Mouse (Mus musculus) forebrain, embryonic 16.5 days (tissue): ENCODE data around the gene Gm37240. TPM values are rescaled to one million over a fixed set of nuclear protein-coding genes. Genes with fewer than 3 reads are reported as not detected.

Experiments used
- ATAC-seq: fragments of 200-750 bp; cut with Nextera tagmentation; 2 replicates; pipeline ENCODE4 v1.8.0; 2017; ENCODE audit warnings: mild to moderate bottlenecking, moderate library complexity
- H3K27ac ChIP-seq: fragments of 300-500 bp; sonication (generic); 2 replicates; pipeline ENCODE4 v1.5.1; 2014; ENCODE audit warnings: low read length, control low read depth
- H3K27me3 ChIP-seq: fragments of 300-500 bp; sonication (generic); replicated peaks from 2 replicates; pipeline ENCODE4 v1.6.1; 2014; ENCODE audit warnings: low read length; ENCODE audit not compliant: control insufficient read depth, insufficient read depth
- H3K36me3 ChIP-seq: fragments of 300-500 bp; sonication (generic); 2 replicates; pipeline ENCODE4 v1.6.1; 2014; ENCODE audit not compliant: control insufficient read depth, insufficient read depth
- H3K4me1 ChIP-seq: fragments of 300-500 bp; sonication (generic); replicated peaks from 2 replicates; pipeline ENCODE4 v1.6.1; 2014; ENCODE audit warnings: low read length; ENCODE audit not compliant: control insufficient read depth, insufficient read depth
- H3K4me2 ChIP-seq: fragments of 300-500 bp; sonication (generic); 2 replicates; pipeline ENCODE4 v1.6.1; 2014; ENCODE audit warnings: mild to moderate bottlenecking, low read length, control low read depth
- H3K4me3 ChIP-seq: fragments of 300-500 bp; sonication (generic); replicated peaks from 2 replicates; pipeline ENCODE4 v1.5.1; 2014; ENCODE audit warnings: mild to moderate bottlenecking, low read length, control low read depth
- H3K9ac ChIP-seq: fragments of 300-500 bp; sonication (generic); replicated peaks from 2 replicates; pipeline ENCODE4 v1.6.1; 2014; ENCODE audit warnings: low read depth, low read length, control low read depth
- H3K9me3 ChIP-seq: fragments of 300-500 bp; sonication (generic); 2 replicates; pipeline ENCODE4 v1.6.1; 2016; ENCODE audit warnings: low read length; ENCODE audit not compliant: control insufficient read depth
- WGBS: fragments of 180-500 bp; shearing (Covaris S2); extraction: QIAGEN DNeasy Blood & Tissue Kit; methylation state at CpG from one replicate; pipeline ENCODE4 v1.1.7; 2014; 5-methylcytosine and 5-hydroxymethylcytosine counted together
- polyA plus RNA-seq: library from polyadenylated mRNA; unstranded; fragments of >200 nt; fragmentation: Nextera tagmentation; extraction: Ambion mirVana; gene quantifications from 2 replicates; pipeline ENCODE4 v1.2.1, GENCODE M21; 2015

The Gm37240 gene
- polyA plus RNA-seq, 1 experiment from 2014 or later = 1.6 TPM

DNA sequence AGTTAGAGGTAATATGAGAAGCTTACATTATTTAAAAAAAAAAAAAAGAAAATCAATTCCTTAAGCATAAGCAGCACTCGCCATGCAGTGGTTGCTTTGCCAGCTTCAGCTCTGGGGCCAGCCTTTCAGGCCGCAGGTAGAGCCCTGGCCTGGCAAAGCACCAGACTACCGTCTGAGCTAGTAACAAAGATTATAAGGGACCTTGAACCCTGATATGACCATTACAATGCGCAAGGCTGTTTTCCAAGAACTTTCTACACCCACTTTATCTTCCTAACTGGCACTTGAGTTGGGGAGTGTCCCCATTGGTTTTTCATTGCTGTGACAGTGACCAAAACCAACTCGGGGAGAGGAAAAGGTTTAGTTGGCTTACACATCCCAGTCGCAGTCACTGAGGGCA is 690.2 kb downstream of the Gm37240 start:
- no peak overlapping the region for H3K9ac ChIP-seq

DNA sequence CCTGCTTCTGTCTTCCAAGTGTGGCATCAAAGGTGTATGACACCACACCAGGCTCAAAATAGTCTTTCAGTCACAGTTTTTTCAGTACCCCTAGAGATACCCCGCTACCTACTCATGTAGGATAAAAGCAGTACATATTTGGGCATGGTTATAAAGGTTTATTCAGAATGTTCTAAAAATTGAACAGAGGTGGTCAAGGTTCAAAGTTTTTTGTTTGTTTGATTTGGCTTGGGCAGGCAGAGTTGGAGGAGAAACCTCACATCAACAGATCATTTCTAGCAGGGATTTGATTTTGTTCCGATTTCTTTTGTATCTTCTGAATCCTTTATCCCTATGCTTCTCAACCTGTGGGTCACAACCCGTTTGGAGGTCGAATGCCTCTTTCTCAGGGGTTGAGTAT is 690.7 kb downstream of the Gm37240 start:
- H3K4me3 ChIP-seq = no peak overlapping the region
- no peaks in the 10 kb centered on the region for H3K9me3 ChIP-seq
- H3K4me2 ChIP-seq = no peak overlapping the region
- no peak for ATAC-seq
- WGBS = 87% methylated on average over 4 of the region's 4 CpGs
- no peak overlapping the region for H3K27ac ChIP-seq
- no peak overlapping the region for H3K9ac ChIP-seq
- no peaks in the 10 kb centered on the region for H3K36me3 ChIP-seq
- H3K27me3 ChIP-seq = no peaks in the 10 kb centered on the region
- peaks cover 6% of the 10 kb centered on the region for H3K4me1 ChIP-seq

More for the DNA sequence above, 690.2 kb downstream of the Gm37240 start:
- Histone ChIP-seq H3K27ac (no peak overlapping the region), H3K4me2 (no peak overlapping the region), H3K36me3 (no peaks in the 10 kb centered on the region), H3K9me3 (no peaks in the 10 kb centered on the region), H3K4me1 (peaks cover 10% of the 10 kb centered on the region), H3K4me3 (no peak overlapping the region), H3K27me3 (no peaks in the 10 kb centered on the region)
- ATAC-seq = no peak
- WGBS = 88% methylated on average over 6 of the region's 6 CpGs

DNA sequence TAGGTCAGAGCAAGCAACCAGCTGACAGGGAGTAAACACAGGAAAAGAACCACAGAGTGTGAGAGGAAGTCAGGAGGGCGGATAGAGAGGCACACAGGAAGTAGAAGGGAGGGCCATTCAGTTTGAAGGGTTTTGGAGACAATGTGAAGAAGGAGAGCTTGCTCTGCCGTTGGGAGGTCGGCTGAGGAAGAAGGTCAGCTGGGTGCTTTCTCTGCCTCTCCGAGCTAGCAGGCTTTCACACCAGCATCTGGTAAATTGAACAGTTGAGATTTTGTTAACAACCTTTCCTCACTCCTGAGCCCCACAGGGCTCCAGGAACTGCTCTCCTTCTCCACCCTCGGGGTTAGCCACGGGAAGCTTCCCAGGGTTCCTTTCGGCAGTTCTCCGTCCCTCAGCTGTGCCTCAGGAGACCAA is 692.2 kb downstream of the Gm37240 start:
- Histone ChIP-seq H3K4me2 (no peak overlapping the region), H3K9ac (no peak overlapping the region), H3K4me1 (no peaks in the 10 kb centered on the region), H3K27me3 (no peaks in the 10 kb centered on the region), H3K4me3 (no peak overlapping the region), H3K9me3 (no peaks in the 10 kb centered on the region), H3K36me3 (no peaks in the 10 kb centered on the region), H3K27ac (no peak overlapping the region)
- no peak for ATAC-seq
- 75% methylated on average over 8 of the region's 8 CpGs for WGBS

DNA sequence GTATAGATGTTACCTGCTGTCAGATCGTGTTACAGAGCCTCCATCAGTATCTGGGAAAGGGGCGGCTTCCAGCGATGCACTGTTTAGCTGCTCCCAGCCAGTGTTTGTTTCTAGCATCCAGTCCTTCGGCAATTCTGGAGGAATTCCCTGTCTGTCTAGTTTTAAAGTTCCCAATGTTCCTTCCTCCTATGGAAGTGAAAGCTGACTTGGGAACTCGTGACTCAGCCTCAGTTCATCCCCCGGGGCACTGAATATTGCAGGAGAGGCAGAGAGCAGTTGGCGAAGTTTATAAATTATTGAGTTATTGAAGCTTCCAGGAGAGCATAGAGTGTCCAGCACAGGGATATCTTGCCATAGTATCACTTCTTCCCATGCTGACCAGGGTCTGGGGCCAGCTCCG is 697.5 kb downstream of the Gm37240 start:
- Histone ChIP-seq H3K4me3 (no peak overlapping the region), H3K27me3 (no peaks in the 10 kb centered on the region), H3K9me3 (no peaks in the 10 kb centered on the region), H3K36me3 (no peaks in the 10 kb centered on the region), H3K9ac (no peak overlapping the region), H3K27ac (no peak overlapping the region), H3K4me2 (no peak overlapping the region), H3K4me1 (peaks cover 24% of the 10 kb centered on the region)
- WGBS = 75% methylated on average over 8 of the region's 8 CpGs
- ATAC-seq = no peak

DNA sequence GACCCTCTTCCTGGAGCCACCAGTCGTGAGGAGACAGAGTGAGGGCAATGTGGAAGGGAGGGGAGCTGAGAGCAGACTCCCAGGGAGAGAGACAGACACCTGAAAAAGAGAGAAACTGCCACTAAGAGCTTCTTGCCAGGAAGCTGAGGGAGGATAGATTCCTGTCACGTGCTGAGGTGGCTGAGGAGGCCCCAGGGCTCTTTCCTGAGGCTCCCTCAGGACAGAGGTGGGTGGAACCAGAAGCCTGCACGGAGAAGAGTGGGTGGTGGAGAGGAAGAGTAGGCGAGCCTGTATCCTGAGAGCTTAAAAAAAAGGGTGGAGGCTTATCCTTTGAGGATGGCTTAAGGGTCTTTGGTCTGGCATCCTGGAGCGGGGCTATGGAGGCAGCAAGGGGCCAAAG is 699.0 kb downstream of the Gm37240 start:
- H3K27me3 ChIP-seq = no peaks in the 10 kb centered on the region
- H3K4me3 ChIP-seq = no peak overlapping the region
- no peaks in the 10 kb centered on the region for H3K36me3 ChIP-seq
- no peak overlapping the region for H3K9ac ChIP-seq
- 38% methylated on average over 5 of the region's 5 CpGs for WGBS
- no peak overlapping the region for H3K27ac ChIP-seq
- peaks cover 26% of the 10 kb centered on the region for H3K4me1 ChIP-seq
- no peak overlapping the region for H3K4me2 ChIP-seq
- ATAC-seq = no peak
- H3K9me3 ChIP-seq = no peaks in the 10 kb centered on the region

DNA sequence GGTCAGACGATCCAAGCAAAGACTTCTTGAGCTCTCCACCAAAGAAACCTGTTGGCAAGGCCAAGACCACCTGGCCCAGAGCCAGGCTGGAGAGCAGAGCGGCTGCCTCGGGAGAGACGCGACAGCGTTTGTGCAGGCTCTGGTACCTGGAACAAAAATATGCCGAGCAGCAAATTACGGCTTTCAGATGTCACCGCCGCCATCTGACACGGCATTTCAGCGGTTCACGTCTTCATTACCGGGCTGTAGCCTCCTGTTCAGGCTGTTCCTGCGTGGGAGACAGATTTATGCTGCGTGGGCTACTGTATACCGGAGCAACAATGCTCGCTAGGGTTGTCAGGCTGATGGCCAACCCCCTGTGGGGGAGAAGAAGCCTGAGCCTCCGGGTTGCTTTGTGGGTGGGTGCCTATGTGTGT is 700.6 kb downstream of the Gm37240 start:
- peak overlapping the region; percentile 59 for H3K9ac ChIP-seq
- WGBS = 11% methylated on average over 19 of the region's 19 CpGs
- no peaks in the 10 kb centered on the region for H3K9me3 ChIP-seq
- no peaks in the 10 kb centered on the region for H3K27me3 ChIP-seq
- peak overlapping the region; percentile 63 for H3K4me2 ChIP-seq
- peak; percentile 57 for ATAC-seq
- no peak overlapping the region for H3K27ac ChIP-seq
- no peaks in the 10 kb centered on the region for H3K36me3 ChIP-seq
- peak overlapping the region; percentile 33 for H3K4me3 ChIP-seq
- H3K4me1 ChIP-seq = peaks cover 26% of the 10 kb centered on the region

DNA sequence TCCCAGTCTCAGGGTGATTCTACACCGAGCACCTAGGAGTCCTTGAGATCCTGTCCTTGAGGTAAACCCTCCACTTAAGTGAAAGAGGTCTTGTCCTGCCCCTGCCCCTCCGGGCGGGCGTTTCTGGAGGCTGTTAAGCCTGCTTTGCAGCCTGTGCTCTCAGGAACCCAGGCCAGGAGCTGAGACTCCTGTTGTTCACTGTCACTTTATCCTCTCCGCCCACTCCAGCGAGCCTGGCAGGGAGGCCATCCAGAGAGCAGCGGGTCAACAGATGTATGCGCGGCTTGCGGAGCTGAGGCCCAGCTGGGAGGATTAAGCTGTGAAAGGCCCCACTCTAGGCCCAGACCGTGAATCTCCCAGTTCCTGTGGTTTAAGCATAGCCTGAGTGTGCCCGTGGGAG is 701.5 kb downstream of the Gm37240 start:
- 0 out of 2 replicates have a peak, but pooled peaks have one; percentile 41 for ATAC-seq
- peaks cover 26% of the 10 kb centered on the region for H3K4me1 ChIP-seq
- H3K36me3 ChIP-seq = no peaks in the 10 kb centered on the region
- no peak overlapping the region for H3K4me3 ChIP-seq
- 10% methylated on average over 12 of the region's 12 CpGs for WGBS
- H3K27me3 ChIP-seq = no peaks in the 10 kb centered on the region
- H3K9me3 ChIP-seq = no peaks in the 10 kb centered on the region
- no peak overlapping the region for H3K27ac ChIP-seq
- no peak overlapping the region for H3K4me2 ChIP-seq
- H3K9ac ChIP-seq = no peak overlapping the region

DNA sequence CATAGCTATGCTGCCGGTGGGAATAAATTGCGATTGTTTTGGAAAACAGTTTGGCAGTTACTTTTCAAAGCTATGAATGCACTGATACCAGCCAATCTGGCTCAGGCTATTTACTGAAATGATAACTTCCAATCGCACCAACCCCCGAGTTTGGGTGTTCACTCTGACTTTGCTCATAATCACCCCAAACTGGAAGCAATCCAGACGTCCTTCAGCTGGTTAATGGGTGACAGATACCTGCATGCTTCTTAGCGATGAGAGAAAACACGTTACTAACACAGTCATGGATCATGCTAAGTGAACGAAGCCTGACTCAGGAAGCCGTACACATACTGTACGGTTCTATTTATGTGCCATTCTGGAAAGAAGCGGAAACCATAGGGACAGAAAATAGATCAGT is 702.4 kb downstream of the Gm37240 start:
- ATAC-seq = no peak
- no peak overlapping the region for H3K9ac ChIP-seq
- WGBS = 66% methylated on average over 11 of the region's 11 CpGs

DNA sequence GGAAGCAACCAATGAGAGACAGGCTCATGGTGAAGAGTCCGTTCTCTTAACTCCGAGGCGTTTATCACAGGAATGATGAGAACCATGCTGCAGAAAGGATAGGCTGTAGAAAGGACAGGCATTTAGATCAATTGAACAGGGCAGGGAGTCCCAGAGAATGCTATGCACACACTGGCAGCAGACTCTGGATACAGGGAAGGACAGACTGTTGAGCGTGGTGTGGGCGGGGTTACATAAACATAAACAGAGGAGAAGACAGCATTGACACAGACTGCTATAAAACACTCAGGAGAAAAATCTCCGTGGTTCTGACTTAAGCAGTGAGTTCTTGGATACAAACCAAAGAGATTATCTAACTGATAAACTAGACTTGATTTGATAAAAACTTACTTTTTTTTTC is 703.2 kb downstream of the Gm37240 start:
- WGBS = 63% methylated on average over 6 of the region's 6 CpGs
- peaks cover 3% of the 10 kb centered on the region; the same call in 1 of the 2 replicates for H3K9me3 ChIP-seq
- no peak overlapping the region for H3K27ac ChIP-seq
- H3K4me1 ChIP-seq = peaks cover 26% of the 10 kb centered on the region
- no peak for ATAC-seq
- no peak overlapping the region for H3K4me3 ChIP-seq
- no peak overlapping the region for H3K9ac ChIP-seq
- H3K27me3 ChIP-seq = no peaks in the 10 kb centered on the region
- H3K4me2 ChIP-seq = no peak overlapping the region
- no peaks in the 10 kb centered on the region for H3K36me3 ChIP-seq

More for the DNA sequence above, 702.4 kb downstream of the Gm37240 start:
- H3K4me1 ChIP-seq = peaks cover 26% of the 10 kb centered on the region
- H3K4me2 ChIP-seq = no peak overlapping the region
- no peaks in the 10 kb centered on the region for H3K36me3 ChIP-seq
- H3K4me3 ChIP-seq = no peak overlapping the region
- no peak overlapping the region for H3K27ac ChIP-seq
- H3K27me3 ChIP-seq = no peaks in the 10 kb centered on the region
- H3K9me3 ChIP-seq = peaks cover 3% of the 10 kb centered on the region; the same call in 1 of the 2 replicates

DNA sequence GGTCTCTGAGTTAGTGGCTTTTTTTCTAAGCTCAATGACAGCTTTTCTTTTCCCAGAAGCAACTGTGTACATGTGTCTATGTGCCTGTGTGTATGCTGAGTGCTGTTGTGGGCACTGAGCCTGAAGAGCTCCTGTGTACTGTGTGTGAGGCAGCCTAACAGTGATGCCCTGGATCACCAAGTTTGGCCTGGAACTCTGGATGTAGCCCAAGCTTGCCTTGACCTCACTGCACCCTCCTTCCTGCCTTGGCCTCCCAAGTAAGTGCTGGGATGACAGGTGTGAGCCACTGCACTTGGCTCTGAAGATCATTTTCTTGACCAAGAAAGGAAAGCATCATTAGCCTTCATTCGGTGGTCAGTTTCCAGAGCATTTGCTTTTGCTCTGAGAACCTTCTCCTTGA is 710.6 kb downstream of the Gm37240 start:
- Histone ChIP-seq H3K36me3 (no peaks in the 10 kb centered on the region), H3K9me3 (peaks cover 3% of the 10 kb centered on the region; the same call in 1 of the 2 replicates), H3K27me3 (no peaks in the 10 kb centered on the region), H3K27ac (no peak overlapping the region), H3K9ac (no peak overlapping the region), H3K4me2 (no peak overlapping the region), H3K4me1 (no peaks in the 10 kb centered on the region), H3K4me3 (no peak overlapping the region)
- 88% methylated on average over 1 of the region's 1 CpGs for WGBS
- no peak for ATAC-seq
